Mouse (Mus musculus) ES-CJ7 (cell line): ENCODE results near the gene Samd1.

ENCODE experiments used
- DNase-seq: peaks from one replicate; pipeline ENCODE4 v3.0.0; 2011; ENCODE audit warnings: low read depth, low spot score

The Samd1 gene

GRCm38 (mm10) chr8:83997511-83998141, at the start of gene Samd1:
Gene Samd1, plus strand, starts transcription at chr8:83997672.
- no peak for DNase-seq

- DNase-seq, result no peak
Measured at GRCm38 (mm10) chr8:83954749-83955105, 42.7 kb upstream of the Samd1 start.

GRCm38 (mm10) chr8:83955106-83955957, 42.1 kb upstream of the Samd1 start, which contains the start of the genes Gm10644 and Asf1b:
Gene Gm10644, minus strand, starts transcription at chr8:83955205.
Gene Asf1b, plus strand, starts transcription at chr8:83955507.
- DNase-seq, result peak; percentile 100

DNA sequence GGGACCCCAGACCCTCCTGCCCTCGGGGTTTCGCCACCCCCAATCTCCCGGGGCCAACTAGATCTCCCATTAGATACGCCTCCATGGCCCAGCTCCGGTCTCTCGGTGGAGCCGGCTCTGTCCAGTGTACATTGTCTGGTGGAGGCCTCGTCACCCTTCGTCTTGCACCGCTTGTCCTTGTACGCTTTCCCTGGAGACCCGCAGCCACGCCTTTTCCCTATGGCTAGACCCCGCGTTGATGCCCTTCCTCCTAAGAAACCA, 41.6 kb upstream of the Samd1 start:
- no peak for DNase-seq

GRCm38 (mm10) chr8:83956789-83957188, 40.7 kb upstream of the Samd1 start:
- DNase-seq, result peak; percentile 79

GRCm38 (mm10) chr8:83964015-83964765, 33.3 kb upstream of the Samd1 start:
- DNase-seq, result no peak

DNA sequence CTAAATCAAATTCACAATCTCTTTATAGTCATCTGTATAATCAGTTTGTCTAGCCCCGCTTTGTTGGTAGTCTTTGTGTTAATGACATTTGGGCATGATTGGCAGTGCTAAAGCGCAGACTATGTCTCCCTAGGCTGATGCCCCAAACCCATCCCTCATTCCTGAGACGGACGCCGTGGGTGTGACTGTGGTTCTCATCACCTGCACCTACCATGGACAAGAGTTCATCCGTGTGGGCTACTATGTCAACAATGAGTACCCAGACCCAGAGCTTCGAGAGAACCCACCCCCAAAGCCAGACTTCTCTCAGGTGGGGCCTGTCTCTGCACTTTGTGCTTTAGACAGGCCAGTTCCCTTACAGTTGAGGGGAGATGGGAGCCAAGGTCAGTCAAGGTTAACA, 29.8 kb upstream of the Samd1 start:
- DNase-seq, result no peak

DNA sequence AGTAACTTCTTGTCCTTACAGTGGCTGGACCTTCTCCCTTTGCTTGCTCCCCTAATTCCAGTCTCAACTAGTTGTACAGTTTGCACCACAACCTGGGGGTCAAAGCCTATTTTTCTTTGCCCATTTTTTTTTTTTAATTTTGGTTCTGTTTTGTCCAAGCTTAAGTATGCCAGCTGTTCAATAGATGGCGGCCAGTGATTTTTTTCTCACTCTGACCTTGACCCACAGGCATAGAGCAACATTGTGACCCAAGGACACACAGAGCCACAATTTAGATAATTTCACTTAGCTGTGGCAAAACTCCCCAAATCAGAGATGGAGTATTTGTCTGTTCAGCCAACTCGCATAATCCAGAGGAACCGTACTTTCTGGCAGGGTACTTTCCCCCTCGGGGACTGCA, 26.4 kb upstream of the Samd1 start:
- DNase-seq, result no peak

- DNase-seq, result no peak
Measured at GRCm38 (mm10) chr8:83971661-83972060, 25.8 kb upstream of the Samd1 start.

- peak; percentile 99 for DNase-seq
Measured at GRCm38 (mm10) chr8:83972150-83973120, 25.0 kb upstream of the Samd1 start, which contains the start of gene Prkaca. Gene Prkaca, plus strand, starts transcription at chr8:83972993.

- no peak for DNase-seq
Measured at GRCm38 (mm10) chr8:83973161-83974031, 24.1 kb upstream of the Samd1 start.

- DNase-seq, result no peak
Measured at GRCm38 (mm10) chr8:83974521-83974920, 23.0 kb upstream of the Samd1 start.

DNA sequence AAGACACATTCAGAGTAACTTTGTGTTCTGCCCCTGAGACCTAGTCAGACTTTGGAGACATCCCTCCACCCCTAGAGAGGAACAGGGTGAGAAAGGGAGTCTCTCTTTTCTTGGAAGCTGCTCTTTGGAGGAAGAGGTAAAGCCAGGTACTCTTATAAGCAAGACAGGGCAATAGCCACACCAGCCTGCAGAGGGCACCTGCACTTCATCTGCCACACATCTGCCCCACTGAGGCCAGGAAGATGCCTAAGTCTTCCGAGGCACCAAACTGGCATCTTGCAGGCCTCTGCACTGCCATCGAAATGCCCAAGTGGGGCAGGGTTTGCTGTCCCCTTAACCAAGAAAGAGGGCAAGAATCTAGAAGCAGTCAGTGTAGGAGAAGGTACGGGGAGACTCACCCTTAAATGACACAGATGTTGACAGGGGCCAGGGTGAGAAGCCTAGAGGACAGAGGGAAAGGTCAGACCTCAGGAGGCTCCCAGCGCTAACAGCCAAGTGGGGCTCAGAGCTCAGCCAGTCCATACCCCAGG, 21.3 kb upstream of the Samd1 start:
- DNase-seq, result no peak

- DNase-seq, result no peak
Measured at GRCm38 (mm10) chr8:83976779-83977350, 20.6 kb upstream of the Samd1 start.

DNA sequence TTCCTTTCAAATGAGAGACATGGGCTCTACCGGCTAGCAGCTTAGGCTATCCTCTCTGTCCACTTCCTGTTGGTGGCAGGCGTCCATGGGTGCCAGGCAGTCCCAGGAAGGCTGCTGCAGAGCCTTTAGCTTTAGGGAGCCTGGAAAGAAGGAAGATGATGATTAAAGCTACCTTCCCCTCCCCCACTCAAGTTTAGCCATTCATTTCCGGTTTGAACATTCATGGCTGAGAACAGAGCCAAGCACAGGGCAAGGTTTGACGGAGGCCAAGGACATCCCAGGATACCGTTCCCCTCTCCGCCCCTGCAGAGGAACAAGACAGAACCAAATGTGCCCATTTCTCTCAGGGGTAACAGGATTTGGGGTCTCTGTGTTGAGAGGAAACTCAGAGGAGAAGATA, 19.8 kb upstream of the Samd1 start:
- no peak for DNase-seq

- DNase-seq, result no peak
Measured at GRCm38 (mm10) chr8:83978200-83978599, 19.3 kb upstream of the Samd1 start.

- no peak for DNase-seq
Measured at GRCm38 (mm10) chr8:83980250-83980649, 17.2 kb upstream of the Samd1 start.

- no peak for DNase-seq
Measured at GRCm38 (mm10) chr8:83980845-83981244, 16.6 kb upstream of the Samd1 start.

DNA sequence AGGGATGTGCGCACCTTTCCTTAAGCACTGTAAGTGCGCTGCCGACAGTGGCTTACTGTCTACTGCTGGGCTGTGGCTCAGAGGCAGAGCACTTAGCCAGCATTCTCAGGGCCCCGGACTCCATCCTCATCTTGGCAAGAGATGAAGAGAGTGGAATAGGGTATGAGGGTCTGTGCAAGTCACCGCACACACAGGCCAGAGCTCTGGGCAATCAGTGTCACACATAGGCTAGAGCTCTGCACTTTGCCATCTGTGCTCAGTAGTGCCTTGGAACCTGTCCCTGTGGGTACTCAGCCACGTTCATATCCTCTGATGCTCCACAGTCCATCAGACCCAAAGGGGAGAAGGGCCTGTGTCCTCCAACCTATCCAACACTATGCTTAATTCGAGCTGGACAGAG, 15.9 kb upstream of the Samd1 start:
- DNase-seq, result no peak

DNA sequence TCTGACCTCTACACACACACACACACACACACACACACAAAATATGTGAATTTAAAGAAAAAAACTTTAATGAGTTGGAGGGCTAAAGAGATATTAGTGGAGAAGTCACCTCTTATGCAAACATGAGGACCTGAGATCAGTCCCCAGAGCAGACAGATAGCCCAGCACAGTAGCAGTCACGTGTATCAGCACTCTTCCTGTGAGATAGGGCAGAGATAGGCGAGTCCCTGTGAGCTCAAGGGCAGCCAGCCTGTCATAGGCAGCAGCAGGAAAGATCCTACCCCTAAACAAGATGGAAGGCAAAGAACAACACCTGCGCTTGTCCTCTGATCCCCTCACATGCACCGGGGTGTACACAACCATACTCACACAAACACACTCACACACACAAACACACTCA, 15.0 kb upstream of the Samd1 start:
- DNase-seq, result no peak
